Mouse (Mus musculus) forebrain, embryonic 13.5 days (tissue): Measurements from ENCODE around the gene Ntrk2. TPM values are rescaled to one million over a fixed set of nuclear protein-coding genes. Genes with fewer than 3 reads are reported as not detected.

Source experiments
- ATAC-seq: fragments of 200-750 bp; cut with Nextera tagmentation; 2 replicates; pipeline ENCODE4 v1.8.0; 2017
- H3K27ac ChIP-seq: fragments of 300-500 bp; sonication (generic); 2 replicates; pipeline ENCODE4 v1.5.1; 2015; ENCODE audit warnings: inconsistent platforms, mild to moderate bottlenecking, moderate library complexity
- H3K27me3 ChIP-seq: fragments of 300-500 bp; sonication (generic); 2 replicates; pipeline ENCODE4 v1.6.1; 2015; ENCODE audit warnings: mild to moderate bottlenecking, inconsistent platforms
- H3K36me3 ChIP-seq: fragments of 300-500 bp; sonication (generic); 2 replicates; pipeline ENCODE4 v1.6.1; 2015; ENCODE audit warnings: mild to moderate bottlenecking, inconsistent platforms; ENCODE audit not compliant: poor library complexity, severe bottlenecking
- H3K4me1 ChIP-seq: fragments of 300-500 bp; sonication (generic); 2 replicates; pipeline ENCODE4 v1.6.1; 2015; ENCODE audit warnings: inconsistent platforms
- H3K4me2 ChIP-seq: fragments of 300-500 bp; sonication (generic); 2 replicates; pipeline ENCODE4 v1.6.1; 2015; ENCODE audit warnings: inconsistent platforms, mild to moderate bottlenecking, moderate library complexity
- H3K4me3 ChIP-seq: fragments of 300-500 bp; sonication (generic); 2 replicates; pipeline ENCODE4 v1.5.1; 2015; ENCODE audit warnings: mild to moderate bottlenecking, inconsistent platforms
- H3K9ac ChIP-seq: fragments of 300-500 bp; sonication (generic); 2 replicates; pipeline ENCODE4 v1.6.1; 2015; ENCODE audit warnings: mild to moderate bottlenecking, inconsistent platforms
- H3K9me3 ChIP-seq: fragments of 300-500 bp; sonication (generic); replicated peaks from 2 replicates; pipeline ENCODE4 v1.6.1; 2016; ENCODE audit warnings: inconsistent platforms
- WGBS: fragments of 180-500 bp; shearing (Covaris S2); methylation state at CpG from one replicate; pipeline ENCODE4 v1.1.7; 2015; 5-methylcytosine and 5-hydroxymethylcytosine counted together
- polyA plus RNA-seq: library from polyadenylated mRNA; unstranded; fragments of >200 nt; fragmentation: Nextera tagmentation; extraction: Ambion mirVana; gene quantifications from 2 replicates; pipeline ENCODE4 v1.2.1, GENCODE M21; 2015

Ntrk2 gene
- 51.4 and 60.2 TPM in 2 replicates for polyA plus RNA-seq

GRCm38 (mm10) chr13:58806397-58806892 lies at the start of gene Ntrk2:
Gene Ntrk2 (plus strand): TSS chr13:58806569.
- under 1% methylated on average over 47 of the region's 47 CpGs for WGBS
- peak within 1 kb of the TSS; percentile 81 for H3K4me3 ChIP-seq
- H3K9me3 ChIP-seq, result no peaks in the 10 kb centered on the region; the same call in 1 of the 2 replicates
- H3K4me2 ChIP-seq, result peak within 1 kb of the TSS; percentile 79
- no peaks in the 10 kb centered on the region for H3K36me3 ChIP-seq
- peak; percentile 83 for ATAC-seq
- H3K9ac ChIP-seq, result peak within 1 kb of the TSS; percentile 93
- H3K27me3 ChIP-seq, result peaks cover 18% of the 10 kb centered on the region
- H3K27ac ChIP-seq, result peak within 1 kb of the TSS; percentile 93
- H3K4me1 ChIP-seq, result peaks cover 30% of the 10 kb centered on the region

GRCm38 (mm10) chr13:58761003-58761630 lies 45.3 kb upstream of the Ntrk2 start:
- no peak for ATAC-seq
- no peaks in the 10 kb centered on the region for H3K4me1 ChIP-seq
- H3K27me3 ChIP-seq, result no peaks in the 10 kb centered on the region
- H3K4me2 ChIP-seq, result no peak overlapping the region
- H3K27ac ChIP-seq, result no peak overlapping the region
- H3K9me3 ChIP-seq, result no peaks in the 10 kb centered on the region
- no peaks in the 10 kb centered on the region for H3K36me3 ChIP-seq
- 82% methylated on average over 5 of the region's 5 CpGs for WGBS
- H3K9ac ChIP-seq, result no peak overlapping the region
- H3K4me3 ChIP-seq, result no peak overlapping the region

GRCm38 (mm10) chr13:58768258-58768657 lies 38.1 kb upstream of the Ntrk2 start:
- Histone ChIP-seq H3K9me3 (no peaks in the 10 kb centered on the region), H3K4me3 (no peak overlapping the region), H3K27ac (no peak overlapping the region), H3K36me3 (no peaks in the 10 kb centered on the region), H3K9ac (no peak overlapping the region), H3K4me1 (no peaks in the 10 kb centered on the region), H3K27me3 (no peaks in the 10 kb centered on the region), H3K4me2 (no peak overlapping the region)
- ATAC-seq, result no peak
- WGBS, result 94% methylated on average over 6 of the region's 6 CpGs

- no peak for ATAC-seq
- no peaks in the 10 kb centered on the region for H3K4me1 ChIP-seq
- H3K4me3 ChIP-seq, result no peak overlapping the region
- no peaks in the 10 kb centered on the region for H3K27me3 ChIP-seq
- no peaks in the 10 kb centered on the region for H3K36me3 ChIP-seq
- no peak overlapping the region for H3K4me2 ChIP-seq
- no peak overlapping the region for H3K9ac ChIP-seq
- no peaks in the 10 kb centered on the region for H3K9me3 ChIP-seq
- WGBS, result 64% methylated on average over 2 of the region's 2 CpGs
- no peak overlapping the region for H3K27ac ChIP-seq
These were observed 36.9 kb upstream of the Ntrk2 start for GRCm38 (mm10) chr13:58769438-58769837.

- Histone ChIP-seq H3K36me3 (no peaks in the 10 kb centered on the region), H3K9me3 (no peaks in the 10 kb centered on the region), H3K9ac (no peak overlapping the region), H3K27me3 (no peaks in the 10 kb centered on the region), H3K27ac (no peak overlapping the region), H3K4me2 (no peak overlapping the region), H3K4me3 (no peak overlapping the region), H3K4me1 (no peaks in the 10 kb centered on the region)
- 94% methylated on average over 14 of the region's 14 CpGs for WGBS
- ATAC-seq, result no peak
These were observed 27.1 kb upstream of the Ntrk2 start for GRCm38 (mm10) chr13:58779261-58779660.

GRCm38 (mm10) chr13:58786476-58786875 lies 19.9 kb upstream of the Ntrk2 start:
- WGBS, result 17% methylated on average over 3 of the region's 3 CpGs
- Histone ChIP-seq H3K27ac (no peak overlapping the region), H3K4me1 (no peaks in the 10 kb centered on the region), H3K4me3 (no peak overlapping the region), H3K36me3 (no peaks in the 10 kb centered on the region), H3K9me3 (no peaks in the 10 kb centered on the region), H3K27me3 (no peaks in the 10 kb centered on the region), H3K9ac (no peak overlapping the region), H3K4me2 (no peak overlapping the region)
- ATAC-seq, result no peak

- H3K9ac ChIP-seq, result no peak overlapping the region
- 84% methylated on average over 7 of the region's 7 CpGs for WGBS
These were observed 15.6 kb upstream of the Ntrk2 start for GRCm38 (mm10) chr13:58790741-58791140.

GRCm38 (mm10) chr13:58797386-58797785 lies 9.0 kb upstream of the Ntrk2 start:
- no peaks in the 10 kb centered on the region; the same call in 1 of the 2 replicates for H3K9me3 ChIP-seq
- no peaks in the 10 kb centered on the region for H3K4me1 ChIP-seq
- WGBS, result 96% methylated on average over 7 of the region's 7 CpGs

More at GRCm38 (mm10) chr13:58790741-58791140, 15.6 kb upstream of the Ntrk2 start:
- Histone ChIP-seq H3K4me3 (no peak overlapping the region), H3K9me3 (no peaks in the 10 kb centered on the region), H3K27me3 (no peaks in the 10 kb centered on the region), H3K4me1 (no peaks in the 10 kb centered on the region), H3K27ac (no peak overlapping the region), H3K36me3 (no peaks in the 10 kb centered on the region), H3K4me2 (no peak overlapping the region)
- ATAC-seq, result no peak

GRCm38 (mm10) chr13:58801291-58801690 lies 5.1 kb upstream of the Ntrk2 start:
- Histone ChIP-seq H3K27ac (no peak overlapping the region), H3K9me3 (no peaks in the 10 kb centered on the region; the same call in 1 of the 2 replicates), H3K4me3 (no peak overlapping the region), H3K9ac (no peak overlapping the region), H3K27me3 (peaks cover 15% of the 10 kb centered on the region), H3K4me1 (no peaks in the 10 kb centered on the region), H3K36me3 (no peaks in the 10 kb centered on the region), H3K4me2 (no peak overlapping the region)
- WGBS, result 84% methylated on average over 3 of the region's 3 CpGs
- no peak for ATAC-seq

More at GRCm38 (mm10) chr13:58797386-58797785, 9.0 kb upstream of the Ntrk2 start:
- Histone ChIP-seq H3K4me3 (no peak overlapping the region), H3K9ac (no peak overlapping the region), H3K27me3 (no peaks in the 10 kb centered on the region), H3K36me3 (no peaks in the 10 kb centered on the region), H3K27ac (no peak overlapping the region), H3K4me2 (no peak overlapping the region)
- no peak for ATAC-seq

GRCm38 (mm10) chr13:58803882-58804281 lies 2.5 kb upstream of the Ntrk2 start:
- Histone ChIP-seq H3K4me3 (no peak overlapping the region), H3K36me3 (no peaks in the 10 kb centered on the region), H3K27me3 (peaks cover 18% of the 10 kb centered on the region), H3K27ac (no peak overlapping the region), H3K4me2 (no peak overlapping the region), H3K4me1 (peaks cover 5% of the 10 kb centered on the region), H3K9ac (no peak overlapping the region), H3K9me3 (no peaks in the 10 kb centered on the region; the same call in 1 of the 2 replicates)
- 21% methylated on average over 1 of the region's 1 CpGs for WGBS
- ATAC-seq, result no peak

- Histone ChIP-seq H3K4me1 (peaks cover 24% of the 10 kb centered on the region), H3K4me2 (peak overlapping the region; percentile 79), H3K9me3 (no peaks in the 10 kb centered on the region; the same call in 1 of the 2 replicates), H3K27ac (no peak overlapping the region), H3K27me3 (peaks cover 18% of the 10 kb centered on the region), H3K9ac (no peak overlapping the region), H3K36me3 (no peaks in the 10 kb centered on the region), H3K4me3 (0 out of 2 replicates have a peak overlapping the region, but pooled peaks have one; percentile 81)
- ATAC-seq, result no peak
- WGBS, result 80% methylated on average over 11 of the region's 11 CpGs
These were observed 536 bp upstream of the Ntrk2 start for GRCm38 (mm10) chr13:58805833-58806232.

- peak; percentile 28 for ATAC-seq
- Histone ChIP-seq H3K9me3 (no peaks in the 10 kb centered on the region; the same call in 1 of the 2 replicates), H3K4me2 (peak overlapping the region; percentile 79), H3K27ac (peak overlapping the region; percentile 93), H3K4me3 (peak overlapping the region; percentile 81), H3K36me3 (0 out of 2 replicates have a peak, but pooled peaks cover 4% of the 10 kb centered on the region), H3K4me1 (peaks cover 36% of the 10 kb centered on the region), H3K27me3 (peaks cover 18% of the 10 kb centered on the region), H3K9ac (peak overlapping the region; percentile 93)
- under 1% methylated on average over 34 of the region's 34 CpGs for WGBS
These were observed 693 bp downstream of the Ntrk2 start for GRCm38 (mm10) chr13:58806896-58807628.
